Mouse (Mus musculus): ENCODE data around the gene Grk3. TPM values are rescaled to one million over a fixed set of nuclear protein-coding genes. Genes with fewer than 3 reads are reported as not detected.

Gene Grk3
- total RNA-seq, 2 experiments from 2014 or later = 5.0 to 5.3 TPM

DNA sequence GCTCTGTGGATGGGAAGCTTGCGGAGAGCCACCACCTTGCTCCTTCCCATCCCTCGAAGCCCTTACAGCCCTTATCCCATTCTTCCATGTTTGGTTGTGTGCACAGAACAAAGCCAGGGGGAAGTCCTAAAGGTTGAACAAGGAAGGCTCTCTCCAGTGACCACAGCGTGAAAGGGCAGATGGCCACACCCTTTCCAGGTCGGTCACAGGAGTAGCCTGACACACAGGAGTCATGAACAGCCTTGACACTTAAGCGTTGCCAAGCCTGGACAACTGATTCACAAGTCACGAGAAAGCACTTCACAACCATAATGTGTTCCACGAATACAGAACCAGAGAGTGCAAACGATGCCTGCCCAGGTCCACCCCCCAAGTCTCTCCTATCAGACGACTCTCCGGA, 3.7 kb downstream of the Grk3 start:
- DNase-seq = no peak
- intact Hi-C loops (cut with DNase I) = no loop called here

DNA sequence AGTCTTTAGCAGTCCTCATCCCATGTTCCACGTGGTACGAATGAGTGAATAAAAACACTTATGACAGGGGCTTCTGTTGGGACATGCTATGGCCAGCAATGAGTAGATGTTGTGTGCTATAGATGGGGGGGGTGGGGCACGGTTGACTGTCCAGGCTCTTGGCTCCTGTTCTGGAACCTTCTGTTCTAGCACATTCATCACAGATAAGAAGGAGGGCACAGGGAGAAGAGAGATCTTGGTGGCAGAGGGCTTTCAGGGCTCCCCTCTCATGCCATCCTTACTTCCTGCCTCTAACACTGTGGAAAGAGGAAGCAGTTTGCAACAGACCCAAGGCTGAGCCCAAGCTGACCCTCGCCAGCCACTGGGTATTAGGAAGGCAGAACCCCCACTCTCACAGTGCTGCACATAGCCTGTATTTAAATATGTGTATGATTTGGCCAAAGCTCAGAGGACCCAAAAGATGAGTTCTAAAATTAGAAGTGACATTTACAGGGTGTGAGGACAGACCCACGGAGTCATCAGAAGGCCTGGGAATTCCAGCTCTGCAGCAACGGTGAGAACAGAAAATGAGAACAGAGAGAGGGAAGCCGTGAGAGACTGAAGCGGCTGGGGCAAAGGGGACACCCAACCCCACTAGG, 6.3 kb downstream of the Grk3 start:
- DNase-seq = no peak
- intact Hi-C loops (cut with DNase I) = no loop called here

DNA sequence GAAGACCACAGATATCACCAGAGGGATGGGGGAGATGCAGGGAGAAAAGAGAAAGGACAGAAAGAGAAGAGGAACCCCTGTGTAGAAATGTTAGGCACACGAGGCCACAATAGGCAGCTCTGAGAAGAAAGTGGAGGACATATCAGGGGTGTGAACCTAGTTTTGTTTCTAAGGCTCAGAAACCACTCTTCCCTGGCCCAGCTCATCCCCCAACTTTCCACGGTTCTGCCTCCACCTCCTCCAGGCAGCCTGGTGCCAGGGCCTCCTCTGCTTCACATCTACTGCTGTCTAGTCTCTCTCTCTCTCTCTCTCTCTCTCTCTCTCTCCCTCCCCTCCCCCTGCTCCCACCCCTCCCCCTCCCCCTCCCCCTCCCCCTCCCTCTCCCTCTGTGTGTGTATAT, 7.1 kb downstream of the Grk3 start:
- DNase-seq = no peak
- intact Hi-C loops (cut with DNase I) = no loop called here

DNA sequence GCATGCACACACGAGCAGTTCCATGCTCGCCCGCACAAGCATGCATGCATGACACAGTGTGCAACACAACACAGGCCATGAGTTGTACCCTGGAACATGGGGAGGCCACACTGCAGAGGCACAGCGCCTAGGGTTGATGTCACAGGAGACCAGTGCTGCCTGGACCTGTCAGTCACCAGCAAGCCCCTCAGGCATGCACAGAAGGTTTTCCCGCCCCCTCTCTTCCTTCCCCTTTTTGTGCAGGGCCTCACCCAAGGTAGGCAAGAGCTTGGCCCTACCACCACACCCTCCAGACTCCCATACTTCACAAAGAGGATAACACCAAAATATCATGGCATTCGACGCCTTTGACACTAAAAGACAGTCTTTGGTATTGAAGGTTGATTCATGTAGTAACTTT, 8.6 kb downstream of the Grk3 start:
- intact Hi-C loops (cut with DNase I) = no loop called here
- no peak for DNase-seq

DNA sequence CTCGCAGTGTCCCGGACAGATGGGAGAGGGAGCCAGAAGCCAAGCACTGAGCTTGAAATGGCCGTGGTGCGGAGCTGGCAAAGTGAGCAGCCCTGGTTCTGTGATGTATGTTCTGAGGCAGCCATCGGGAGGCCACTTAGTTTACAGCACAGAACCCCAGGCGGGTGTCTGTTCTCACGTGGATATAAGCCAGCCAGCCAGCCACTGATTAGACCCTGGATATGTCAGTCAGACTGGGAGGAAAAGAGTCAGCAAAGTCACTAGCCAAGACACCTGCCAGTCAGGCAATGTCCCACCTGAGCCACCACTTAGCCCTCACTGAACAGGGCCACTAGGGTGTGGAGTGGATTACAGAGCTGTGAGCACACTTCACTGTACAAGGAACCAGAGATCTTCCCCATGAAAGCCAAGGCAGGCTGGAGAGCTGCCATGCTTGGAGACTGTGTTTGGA, 9.6 kb downstream of the Grk3 start:
- intact Hi-C loops (cut with DNase I) = no loop called here

DNA sequence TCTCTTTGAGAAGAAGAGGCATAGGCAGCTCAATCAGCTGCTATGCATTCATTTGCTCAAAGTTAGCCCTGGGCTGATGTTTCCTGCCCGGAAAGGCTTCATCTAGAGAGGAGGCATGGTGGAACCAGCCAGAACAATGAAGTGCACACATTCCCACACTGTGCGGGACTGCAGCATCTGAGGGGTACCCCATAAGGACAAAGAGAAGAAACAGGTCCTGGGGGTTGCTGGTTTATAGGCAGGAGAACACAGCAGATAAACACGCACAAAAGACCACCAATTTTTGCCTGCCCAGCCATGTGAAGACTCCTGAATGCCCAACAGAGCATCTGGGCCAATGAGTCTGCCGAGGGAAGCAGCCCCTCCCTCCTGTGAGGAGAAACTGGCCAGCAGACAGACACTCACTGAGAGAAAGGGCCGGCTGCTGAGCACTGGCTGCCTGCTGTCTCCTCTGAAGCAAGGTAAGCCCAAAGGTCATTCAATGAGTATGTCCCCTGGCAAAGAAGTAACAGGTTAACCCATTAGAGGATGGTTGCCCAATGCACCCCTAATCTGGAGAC, 12.7 kb downstream of the Grk3 start:
- DNase-seq = no peak
- intact Hi-C loops (cut with DNase I) = no loop called here

More for the DNA sequence above, 9.6 kb downstream of the Grk3 start:
- no peak for DNase-seq

DNA sequence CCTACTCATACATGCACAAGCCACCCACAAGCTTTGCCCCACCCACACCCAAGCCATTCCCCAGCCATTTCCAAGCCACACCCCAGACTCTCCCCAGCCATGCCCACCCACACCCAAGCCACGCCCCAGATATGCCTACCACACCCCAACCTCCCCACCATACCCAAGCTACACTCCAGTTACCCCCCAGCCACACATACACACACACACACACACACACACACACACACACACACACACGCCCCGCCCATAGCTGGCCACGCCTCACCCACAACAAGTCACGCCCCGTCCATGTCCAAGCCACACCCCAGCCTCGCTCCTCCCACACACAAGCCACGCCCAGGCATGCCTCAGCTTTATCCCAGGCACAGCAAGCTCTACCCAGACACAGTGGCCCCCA, 16.4 kb downstream of the Grk3 start:
- DNase-seq = no peak
- intact Hi-C loops (cut with DNase I) = no loop called here

DNA sequence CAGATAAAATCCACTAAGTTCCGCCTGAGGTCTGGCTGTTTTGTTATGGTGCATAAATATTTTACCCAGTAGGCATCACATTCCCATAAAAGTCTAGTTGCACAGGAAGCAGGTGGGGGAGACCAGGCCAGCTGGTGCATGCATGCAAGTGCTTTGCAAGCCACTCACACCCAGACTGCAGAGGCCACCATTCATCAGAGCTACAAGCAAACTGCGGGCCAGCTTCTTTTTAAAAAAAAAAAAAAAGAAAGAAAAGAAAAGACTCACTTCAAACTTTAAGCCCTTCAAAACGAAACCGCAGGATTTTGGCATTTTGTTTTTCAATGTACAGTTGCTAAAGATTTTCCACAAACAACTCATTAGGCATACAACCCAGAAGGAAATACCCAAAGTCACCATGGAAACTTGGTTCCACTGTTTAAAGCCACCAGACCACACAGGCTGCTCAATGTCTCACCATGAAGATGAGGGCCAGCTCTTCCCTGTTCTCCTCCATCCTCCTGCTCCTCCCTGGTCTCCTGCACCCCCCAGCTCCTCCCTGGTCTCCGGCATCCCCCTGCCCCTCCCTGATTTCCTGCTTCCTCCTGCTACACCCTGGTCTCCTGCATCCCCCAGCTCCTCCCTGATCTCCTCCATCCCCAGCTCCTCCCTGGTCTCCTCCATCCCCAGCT, 17.9 kb downstream of the Grk3 start:
- DNase-seq = no peak
- intact Hi-C loops (cut with DNase I) = no loop called here

DNA sequence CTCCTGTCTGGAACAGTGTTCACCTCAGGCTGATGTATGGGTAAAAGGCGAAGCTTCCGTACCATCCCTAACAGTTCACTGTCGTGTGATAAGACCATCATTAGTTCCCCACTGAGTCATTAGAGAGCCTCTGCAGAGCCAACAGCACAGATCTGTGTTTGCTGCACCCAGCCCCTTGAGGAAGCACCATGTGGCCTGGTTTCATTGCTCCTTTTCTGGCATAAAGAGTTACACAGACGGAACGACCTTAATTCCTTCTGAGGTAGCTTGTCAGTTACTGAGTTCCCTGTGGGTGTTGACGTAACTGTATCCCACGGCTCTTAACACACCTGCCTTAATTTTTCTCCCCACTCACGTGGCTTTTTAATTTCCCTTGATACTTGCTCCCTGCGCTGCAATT, 24.3 kb downstream of the Grk3 start:
- intact Hi-C loops (cut with DNase I) = no loop called here
- DNase-seq = no peak

DNA sequence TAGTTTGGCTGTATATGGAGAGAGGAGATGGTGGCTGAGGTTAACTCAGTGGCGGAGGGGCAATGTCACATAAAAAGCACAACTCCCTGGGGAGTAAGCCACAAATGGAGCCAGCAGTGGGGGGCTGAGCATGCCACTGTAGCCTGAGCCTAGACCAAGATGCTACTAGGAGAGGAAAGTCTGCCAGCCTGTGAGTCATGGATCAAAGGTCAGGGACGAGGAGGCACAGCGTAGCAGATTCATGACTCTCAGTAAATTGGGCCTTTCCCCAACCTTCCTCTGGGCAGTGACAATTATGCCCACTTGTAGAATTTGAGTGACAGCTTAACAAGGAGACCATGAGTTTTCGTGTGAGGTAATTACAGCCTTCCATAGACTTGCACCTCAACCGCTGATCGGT, 33.7 kb downstream of the Grk3 start:
- intact Hi-C loops (cut with DNase I) = no loop called here
- no peak for DNase-seq

DNA sequence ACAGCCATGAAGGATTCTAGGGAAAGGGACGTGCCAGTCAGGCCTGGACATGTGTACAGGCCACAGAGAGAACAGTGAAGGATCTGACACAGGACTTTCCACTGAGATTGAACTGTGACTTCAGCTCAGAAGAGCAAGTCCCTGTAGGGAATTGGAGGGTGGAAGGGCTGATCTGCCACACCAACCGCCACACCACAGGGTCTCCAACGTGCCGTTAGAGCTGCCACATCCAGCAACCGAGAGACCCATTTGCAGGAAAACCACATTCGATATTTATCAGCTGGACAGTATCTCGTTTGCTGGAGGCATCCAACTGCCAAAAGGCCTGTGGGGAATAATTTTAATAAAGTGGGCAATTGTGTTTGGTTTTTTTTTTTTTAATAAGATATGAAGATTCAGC, 35.9 kb downstream of the Grk3 start:
- intact Hi-C loops (cut with DNase I) = no loop called here
- DNase-seq = no peak

DNA sequence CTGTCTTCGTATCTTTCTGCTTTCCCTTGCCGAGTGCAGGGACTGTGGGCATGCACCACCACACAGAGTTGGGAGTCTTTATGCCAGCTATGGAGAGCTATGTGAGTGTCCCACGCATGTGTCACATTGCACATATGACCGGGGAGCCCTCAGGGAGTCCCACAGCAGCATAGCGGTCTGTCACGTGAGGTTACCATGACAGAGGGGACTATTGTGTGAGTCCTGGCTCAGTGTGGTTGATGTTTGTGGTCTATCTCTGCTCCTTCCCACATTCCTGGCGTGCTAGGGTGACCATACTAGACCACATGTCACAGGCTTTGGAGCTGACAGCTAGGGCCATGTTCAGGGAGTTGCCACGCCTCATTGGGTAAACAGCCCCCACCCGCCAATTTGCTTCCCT, 36.4 kb downstream of the Grk3 start:
- intact Hi-C loops (cut with DNase I) = no loop called here
- DNase-seq = no peak

DNA sequence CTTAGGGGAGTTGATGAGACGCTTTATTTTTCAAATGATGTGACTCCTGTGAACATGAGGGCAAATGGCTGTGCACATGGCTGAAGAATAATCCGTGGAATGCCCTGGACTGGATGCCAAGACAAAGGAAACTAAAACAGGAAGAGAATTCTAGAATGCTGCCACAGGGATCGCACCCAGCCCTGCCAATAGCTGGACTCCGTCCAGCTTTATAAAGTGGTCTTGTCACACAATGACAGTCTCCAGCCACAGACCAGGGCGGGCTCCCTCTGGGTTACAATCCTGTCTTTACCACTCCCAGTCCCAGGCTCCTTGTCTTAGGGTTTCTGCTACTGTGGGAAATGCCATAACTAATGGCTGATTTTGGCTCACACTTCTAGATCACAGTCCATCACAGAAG, 38.5 kb downstream of the Grk3 start:
- no peak for DNase-seq
- intact Hi-C loops (cut with DNase I) = no loop called here

DNA sequence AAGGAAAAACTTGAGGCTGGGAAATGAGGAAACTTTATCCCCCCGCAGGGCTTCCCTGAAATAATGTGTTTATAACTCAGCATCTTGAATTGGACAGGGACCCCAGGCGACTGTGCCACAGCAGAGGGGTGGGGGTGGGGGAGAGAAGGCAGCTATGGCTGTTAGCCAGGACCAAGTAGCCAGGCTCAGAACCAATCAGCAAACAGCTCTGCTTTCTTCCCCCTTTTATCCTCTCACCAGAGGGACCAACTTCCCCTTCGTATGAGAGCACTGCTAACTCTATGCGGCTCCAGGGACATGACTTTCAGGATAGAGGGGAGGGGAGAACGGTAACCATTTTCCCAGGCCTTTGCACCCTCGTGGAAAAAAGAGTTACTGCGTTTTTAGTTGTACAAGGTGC, 42.0 kb downstream of the Grk3 start:
- intact Hi-C loops (cut with DNase I) = no loop called here
- no peak for DNase-seq

DNA sequence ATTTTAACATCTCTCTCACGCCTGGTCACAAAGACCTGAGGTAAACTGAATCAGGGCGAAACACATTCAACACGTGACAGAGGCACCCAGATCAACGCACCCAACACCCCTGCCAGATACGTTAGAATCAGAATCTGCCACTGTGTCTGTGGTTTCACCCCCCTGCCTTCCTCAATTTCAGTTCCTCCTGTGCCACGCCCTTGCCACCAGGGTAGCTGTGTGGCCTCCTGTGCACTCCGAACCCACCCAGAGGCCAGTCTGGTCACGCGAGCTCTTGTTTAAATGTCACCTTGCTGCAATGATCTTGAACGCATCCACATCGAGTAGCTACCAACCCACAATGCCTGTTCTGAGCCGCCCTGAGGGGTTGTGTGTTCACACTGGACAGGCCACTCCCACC, 43.3 kb downstream of the Grk3 start:
- intact Hi-C loops (cut with DNase I) = no loop called here
- no peak for DNase-seq

DNA sequence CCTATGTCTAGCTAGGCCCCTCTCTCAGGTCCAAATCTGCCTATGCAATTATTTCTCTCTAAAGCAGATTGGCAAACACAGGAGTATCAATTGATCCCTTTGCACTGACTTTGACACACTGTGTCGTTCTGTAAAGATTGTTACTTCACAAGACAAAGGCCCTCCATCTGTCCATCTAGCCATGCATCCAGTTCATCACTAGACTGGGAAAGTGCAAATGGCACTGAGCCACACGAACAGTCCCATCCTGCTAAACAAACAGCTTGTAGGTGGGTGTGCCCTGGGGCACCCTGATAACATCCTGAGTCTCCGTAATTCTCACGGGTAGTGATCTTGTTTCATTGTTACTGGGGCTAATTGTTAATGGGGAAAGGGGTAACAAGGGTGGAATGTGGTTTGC, 52.1 kb downstream of the Grk3 start:
- DNase-seq = no peak
- intact Hi-C loops (cut with DNase I) = no loop called here

DNA sequence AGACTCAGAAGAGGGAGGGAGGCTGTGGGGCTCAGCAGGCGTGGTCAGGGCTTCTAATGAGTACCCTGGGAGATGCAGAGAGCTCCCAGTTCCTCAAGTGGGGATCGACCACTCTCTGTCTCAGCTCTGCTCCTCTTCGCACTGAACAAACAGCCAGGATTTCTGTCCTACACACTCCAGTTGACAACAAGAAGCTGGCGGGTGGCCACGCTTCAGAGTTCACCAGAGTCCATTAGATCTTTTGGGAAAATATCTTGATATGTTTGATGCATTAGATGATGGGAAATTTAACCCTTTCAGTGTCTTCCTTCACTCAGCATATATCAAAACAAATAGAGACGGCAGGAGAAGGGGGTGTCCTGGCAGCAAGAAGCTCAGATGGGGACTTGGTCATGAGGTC, 53.4 kb downstream of the Grk3 start:
- intact Hi-C loops (cut with DNase I) = no loop called here
- DNase-seq = no peak

DNA sequence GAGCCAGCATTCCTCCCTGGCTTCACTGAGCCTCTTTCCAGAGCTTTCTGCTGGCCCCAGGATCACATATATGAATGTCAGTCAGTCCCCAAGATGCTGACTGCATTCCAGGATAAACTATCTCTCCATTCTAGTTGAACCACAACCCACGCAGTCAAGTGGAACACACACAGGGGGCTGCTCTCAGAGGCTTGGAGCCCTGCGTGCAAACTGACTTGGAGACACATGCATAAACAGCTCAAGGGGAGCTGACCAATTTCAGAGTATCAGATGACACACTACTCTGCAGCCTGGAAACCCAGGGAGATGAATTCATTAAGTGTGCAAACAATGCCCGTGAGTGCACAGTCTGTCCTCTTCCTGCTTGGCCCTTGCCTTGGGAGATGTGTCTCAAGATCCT, 54.7 kb downstream of the Grk3 start:
- no peak for DNase-seq
- intact Hi-C loops (cut with DNase I) = no loop called here

DNA sequence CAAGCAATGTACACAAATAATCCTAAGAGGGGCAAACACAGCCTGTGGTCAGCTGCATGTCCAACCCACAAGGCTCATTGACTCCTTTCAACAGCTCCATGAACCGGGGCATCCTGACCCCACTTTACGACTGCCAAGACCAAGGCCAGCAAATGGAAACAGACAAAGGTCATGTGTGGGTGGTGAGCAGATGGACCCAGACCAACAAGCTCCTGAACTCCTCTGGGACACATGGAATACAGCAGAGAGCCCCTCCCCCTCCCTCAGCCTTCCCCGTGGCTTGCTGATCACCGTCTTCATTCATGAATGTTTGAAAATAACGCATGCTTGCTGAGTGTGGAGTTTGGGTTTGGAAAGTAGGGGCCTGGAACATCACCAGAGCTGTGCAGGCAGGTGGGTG, 57.3 kb downstream of the Grk3 start:
- no peak for DNase-seq
- intact Hi-C loops (cut with DNase I) = no loop called here

DNA sequence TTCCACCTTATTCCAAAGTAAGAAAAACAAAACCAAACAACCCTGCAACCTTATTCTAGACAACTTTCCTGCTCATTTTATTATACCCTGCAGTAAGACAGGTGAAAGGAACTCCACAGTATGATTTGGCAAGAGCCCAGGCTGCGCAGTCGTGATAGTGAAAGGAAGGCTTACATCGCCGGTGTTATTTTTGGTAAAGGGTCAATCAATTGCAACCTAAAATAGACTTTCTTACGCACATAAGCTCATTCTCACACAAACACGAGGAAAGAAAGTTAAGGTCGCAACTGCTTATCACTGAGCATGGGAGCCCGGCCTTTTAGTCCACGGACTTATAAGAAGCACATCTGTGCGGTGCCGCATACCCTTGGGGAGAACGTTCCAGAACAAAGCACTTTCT, 58.8 kb downstream of the Grk3 start:
- intact Hi-C loops (cut with DNase I) = no loop called here
- peak in 1 of 2 experiments; percentile 15 for DNase-seq

DNA sequence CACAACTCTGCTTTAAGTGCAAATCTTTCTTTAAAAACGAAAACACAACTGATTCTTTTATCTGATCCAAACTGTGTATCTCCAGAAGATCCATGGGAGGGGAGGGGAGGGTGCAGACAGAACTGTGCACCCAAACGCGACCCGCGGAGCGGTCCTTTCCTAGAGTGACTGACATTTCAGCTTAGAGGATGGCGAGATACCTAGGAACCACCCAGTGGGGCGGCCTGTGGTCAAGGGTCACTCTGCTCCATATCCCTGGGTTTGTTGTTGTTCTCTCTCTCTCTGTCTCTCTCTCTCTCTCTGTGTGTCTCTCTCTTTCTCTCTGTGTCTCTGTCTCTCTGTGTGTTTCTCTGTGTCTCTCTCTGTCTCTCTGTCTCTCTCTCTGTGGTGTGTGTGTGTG, 59.2 kb downstream of the Grk3 start:
- intact Hi-C loops (cut with DNase I) = no loop called here
- DNase-seq = no peak

DNA sequence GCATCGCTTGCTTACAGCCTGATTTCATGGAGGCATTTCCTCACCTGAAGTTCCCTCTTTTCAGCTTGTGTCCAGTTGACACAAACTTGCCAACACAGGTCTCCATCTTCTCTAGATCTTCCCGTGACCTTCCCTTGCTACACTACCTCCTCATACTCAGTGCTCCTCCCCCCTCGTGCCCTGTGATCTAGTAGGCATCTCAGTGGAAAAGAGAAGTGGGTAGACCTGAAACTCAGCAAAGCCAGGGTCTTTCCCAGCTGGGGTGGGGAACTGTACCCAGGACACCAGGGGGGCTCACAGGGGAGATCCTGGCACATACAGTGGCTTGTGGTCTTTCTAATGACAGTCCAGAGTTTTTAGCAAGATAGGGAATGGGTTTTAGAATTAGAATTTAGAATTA, 64.7 kb downstream of the Grk3 start:
- intact Hi-C loops (cut with DNase I) = no loop called here
- no peak for DNase-seq

DNA sequence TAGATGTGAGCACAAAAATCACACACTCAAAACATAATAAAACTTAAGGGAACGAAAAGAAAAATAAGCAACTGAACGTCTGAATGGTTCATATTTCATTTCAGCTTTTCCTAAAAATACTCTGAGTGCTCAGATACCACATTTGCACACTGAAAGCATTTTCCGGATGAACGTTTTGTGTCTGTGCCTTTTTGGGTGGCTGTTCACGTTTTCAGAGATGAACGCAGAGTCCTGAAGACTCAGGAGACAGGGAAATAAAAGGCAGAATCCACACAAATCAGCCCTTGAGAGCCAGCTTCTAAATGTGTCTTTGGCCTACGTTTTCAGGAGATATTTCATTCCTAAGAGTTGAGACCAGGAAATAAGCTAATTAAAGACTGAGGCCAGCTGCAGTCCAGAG, 69.7 kb downstream of the Grk3 start:
- intact Hi-C loops (cut with DNase I) = no loop called here
- DNase-seq = no peak
